Mouse (Mus musculus) adrenal gland, postnatal 14 days (tissue): ENCODE measurements at regions not wholly inside any gene's neighbourhood (a gene's known extent, or its start where the extent isn't known, plus 50 kb on each side); places are given as distances from the start of the nearest gene placed in this dataset.

Experiments
- DNase-seq: peaks from one replicate; pipeline ENCODE4 v3.0.0; 2021; ENCODE audit warnings: mixed read lengths

DNA sequence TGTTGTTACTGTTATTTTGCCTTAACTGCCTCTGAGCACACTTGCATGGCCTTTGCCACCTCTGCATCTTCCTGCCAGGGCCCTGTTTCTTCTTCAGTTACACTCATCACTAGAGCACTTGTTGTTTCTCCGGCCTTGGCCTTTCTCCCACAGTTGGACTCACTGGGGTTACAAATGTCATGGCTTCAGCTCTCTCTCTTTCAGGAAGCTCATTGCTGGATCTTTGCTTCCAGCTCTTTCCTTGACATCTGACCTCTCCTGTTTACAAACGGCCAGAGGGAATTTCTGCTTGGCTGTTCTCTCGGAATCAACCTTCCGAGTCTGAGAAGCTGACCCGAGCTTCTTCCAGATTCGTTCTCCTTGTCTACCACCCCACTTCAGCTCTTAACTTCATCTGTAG is 146.6 kb upstream of the Adamts3 start:
- peak; percentile 27 for DNase-seq

DNA sequence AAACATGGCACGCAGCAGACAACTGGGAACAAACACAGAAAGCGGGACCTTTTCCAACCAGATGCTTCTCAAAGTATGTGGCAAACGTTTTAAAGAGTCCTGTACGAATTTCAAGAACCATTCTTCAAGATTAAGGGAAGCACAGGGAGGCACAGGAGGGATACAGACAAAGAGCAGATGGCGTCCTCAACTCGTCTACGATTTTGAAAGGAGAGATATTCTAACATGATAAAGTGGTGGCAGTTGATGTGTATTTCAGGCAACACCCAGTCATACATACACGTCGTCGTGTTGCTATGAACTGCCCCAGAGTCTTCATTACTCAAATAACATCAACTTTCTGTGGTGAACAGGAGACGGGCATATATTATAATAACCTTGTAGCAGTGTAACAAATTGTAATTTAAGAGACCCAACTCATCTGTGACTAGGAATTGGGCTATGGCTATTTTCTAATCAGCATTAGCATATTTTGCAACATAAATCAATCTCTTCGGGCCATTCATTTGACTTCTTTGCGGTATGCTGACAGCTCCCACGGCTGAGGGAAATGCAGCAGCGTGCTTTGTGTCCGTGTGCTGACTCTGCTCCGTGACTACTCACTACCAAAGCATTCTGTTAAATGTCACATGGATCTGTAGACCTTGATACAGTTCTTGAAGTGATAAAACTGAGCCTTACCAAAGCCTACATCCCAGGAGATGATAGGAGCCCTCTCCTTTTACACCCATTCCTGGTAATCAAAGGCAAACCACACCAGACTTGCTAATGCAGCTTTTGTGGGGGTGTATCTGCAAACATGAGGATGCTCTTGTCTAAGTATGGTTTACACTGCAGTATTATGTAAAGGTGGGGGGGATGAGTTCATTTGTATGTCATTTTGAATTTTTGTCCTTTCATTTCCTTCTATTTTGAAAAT is 144.0 kb upstream of the Adamts3 start:
- DNase-seq, result no peak

DNA sequence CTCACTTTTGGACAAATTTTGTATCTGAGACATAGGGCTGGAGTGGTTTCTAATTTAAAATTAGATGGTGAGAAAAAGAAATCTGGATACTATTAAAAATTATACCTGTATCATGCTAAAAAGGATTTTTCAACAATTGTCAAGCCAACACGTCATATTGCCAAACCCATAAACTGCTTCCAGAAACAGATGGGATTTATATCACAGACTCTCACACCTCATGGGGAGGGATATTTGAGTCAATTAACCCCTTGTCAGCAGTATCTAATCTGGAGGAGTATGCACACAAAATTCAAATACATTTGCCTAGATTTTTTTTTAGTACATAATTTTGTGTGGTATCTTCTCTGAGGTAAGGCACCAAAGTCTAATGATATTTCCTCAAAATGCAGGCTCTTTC is 138.3 kb upstream of the Adamts3 start:
- DNase-seq, result no peak

DNA sequence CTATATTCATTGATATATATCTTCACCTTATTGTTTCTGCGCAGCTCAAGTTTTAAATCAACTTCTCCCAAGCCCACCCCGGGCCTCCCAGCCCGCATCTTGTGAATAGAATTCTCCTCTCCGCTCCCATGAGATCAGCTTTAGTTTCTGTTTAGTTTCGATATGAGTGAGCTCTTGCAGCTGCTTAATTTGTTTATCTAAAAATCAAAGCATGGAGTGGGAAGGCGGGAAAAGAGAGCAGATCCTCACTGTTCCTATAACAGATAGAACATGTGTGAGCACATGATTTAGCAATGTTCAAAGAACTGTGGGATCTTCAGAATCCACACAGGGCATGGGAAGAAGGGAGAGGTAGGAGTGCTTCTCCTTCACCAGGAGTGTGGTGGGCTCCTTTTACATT is 117.6 kb upstream of the Adamts3 start:
- DNase-seq, result no peak

DNA sequence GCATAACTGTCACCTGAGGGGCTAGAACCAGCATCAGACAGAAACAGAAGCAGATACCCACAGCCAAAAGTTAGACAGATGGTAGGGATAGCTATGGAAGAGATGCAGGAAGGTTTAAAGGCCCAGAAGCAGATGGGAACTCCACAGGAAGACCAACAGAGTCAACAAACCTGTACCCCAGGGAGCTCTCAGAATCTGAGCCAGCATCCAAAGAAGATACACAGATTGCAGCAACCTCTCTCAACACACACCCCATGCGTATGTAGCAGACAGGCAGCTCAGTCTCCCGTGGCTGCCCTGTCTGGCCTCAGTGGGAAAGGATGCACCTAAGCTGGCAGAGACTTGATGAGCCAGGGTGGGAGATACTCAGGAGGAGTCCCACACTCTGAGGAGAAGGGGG is 108.4 kb upstream of the Adamts3 start:
- no peak for DNase-seq

DNA sequence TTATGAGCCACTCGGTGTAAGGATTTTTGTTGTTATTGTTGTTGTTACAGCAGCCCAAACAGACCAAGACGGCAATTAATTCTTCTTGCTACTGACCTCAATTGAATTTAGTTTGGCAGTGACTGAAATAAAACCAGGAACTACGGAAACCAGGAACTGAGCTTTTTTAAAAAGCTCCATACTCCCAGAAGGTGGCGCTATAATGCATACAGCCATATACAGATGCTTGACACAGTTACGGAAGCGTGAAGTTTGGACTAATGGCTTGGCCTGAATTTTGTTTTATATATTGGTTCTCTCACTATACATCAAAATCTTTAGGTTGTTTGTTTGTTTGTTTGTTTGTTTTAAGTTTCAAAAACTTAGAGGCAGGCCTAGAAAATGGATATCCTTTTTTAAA is 98.5 kb upstream of the Adamts3 start:
- peak; percentile 8 for DNase-seq

DNA sequence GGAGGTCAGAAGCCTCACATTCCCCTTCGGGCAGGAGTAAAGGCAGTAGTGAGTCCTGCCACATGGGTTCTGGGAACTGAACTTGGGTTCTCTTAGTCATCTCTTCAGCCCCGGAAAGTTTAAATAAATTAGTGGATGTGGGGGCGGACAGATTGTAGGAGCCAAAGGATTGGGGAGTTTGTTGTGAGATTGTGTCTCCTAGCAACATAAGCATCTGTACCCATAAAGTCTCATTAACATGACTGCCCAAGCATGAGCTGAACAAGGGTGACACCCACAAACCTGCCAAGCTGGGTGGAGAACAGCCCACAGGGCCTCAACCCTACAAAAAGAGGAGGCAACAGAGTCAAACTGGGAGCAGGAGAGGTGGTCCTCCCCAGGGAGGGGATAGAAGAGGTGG is 97.1 kb upstream of the Adamts3 start:
- DNase-seq, result no peak

DNA sequence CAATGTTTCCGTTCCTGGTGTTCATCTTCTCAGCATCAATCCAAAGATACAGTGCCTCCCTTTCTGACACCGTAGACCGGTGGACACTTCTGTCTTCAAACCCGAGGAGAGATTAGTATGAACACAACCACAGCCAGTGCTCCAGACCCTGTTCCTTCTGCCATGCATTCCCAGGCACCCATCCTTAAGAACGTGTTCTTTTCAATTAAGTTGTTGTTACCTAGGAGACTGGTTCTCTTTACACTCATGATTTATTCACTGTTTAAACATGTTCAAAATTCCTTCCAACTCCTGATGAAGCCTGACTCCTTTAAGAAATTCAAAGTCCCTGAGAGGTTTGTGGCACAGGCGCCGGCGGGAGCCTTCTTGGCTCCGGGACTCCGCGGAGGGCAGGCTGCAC is 69.5 kb upstream of the Adamts3 start:
- no peak for DNase-seq

DNA sequence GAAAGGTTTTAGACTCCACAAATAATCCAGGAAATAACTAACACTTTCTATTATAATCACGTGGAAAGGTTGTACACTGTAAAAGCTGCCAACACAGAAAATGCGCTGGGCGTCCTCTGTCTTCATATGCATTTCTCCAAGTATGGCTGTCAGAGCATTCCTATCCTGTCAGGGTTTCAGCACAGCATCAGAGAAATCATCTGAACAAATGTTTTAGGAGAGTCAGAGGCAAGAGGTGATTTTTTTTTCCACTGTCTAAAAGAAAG is 62.5 kb upstream of the Adamts3 start:
- no peak for DNase-seq

DNA sequence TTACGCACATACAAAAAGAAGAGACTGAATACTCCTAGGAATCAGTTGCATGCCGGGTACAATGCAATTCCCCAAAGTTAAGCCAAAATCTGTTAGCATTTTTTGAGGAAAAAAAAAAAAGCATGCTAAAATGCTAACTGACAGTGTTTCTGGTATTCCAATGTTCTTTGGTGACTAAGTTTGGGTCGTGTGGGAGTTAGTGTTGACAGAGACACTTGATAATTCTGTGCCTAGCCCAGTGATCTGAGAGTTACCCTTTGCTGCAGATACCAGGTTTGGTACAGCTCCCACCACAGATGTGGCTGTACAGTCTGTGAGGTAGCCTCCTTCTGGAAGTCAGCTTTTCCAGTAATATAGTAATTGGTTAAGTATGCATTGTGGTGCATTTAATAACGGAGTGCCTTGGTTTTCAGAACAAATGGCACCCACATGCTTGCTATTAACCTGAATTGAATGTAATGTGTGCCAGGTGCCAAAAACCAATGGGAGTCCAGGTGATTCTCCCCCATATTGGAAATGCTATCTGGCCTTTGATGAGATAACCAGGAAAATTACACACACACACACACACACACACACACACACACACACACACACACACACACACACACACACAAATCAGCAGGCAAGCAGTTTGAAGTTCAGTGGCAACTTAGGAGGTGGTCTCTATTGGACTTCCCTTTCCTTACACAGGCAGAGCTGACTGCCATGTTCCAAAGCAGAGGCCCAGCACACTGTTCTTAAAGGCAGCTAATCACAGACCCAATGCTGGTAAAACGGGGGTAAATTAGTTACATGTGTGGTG is 61.9 kb upstream of the Adamts3 start:
- DNase-seq, result no peak

DNA sequence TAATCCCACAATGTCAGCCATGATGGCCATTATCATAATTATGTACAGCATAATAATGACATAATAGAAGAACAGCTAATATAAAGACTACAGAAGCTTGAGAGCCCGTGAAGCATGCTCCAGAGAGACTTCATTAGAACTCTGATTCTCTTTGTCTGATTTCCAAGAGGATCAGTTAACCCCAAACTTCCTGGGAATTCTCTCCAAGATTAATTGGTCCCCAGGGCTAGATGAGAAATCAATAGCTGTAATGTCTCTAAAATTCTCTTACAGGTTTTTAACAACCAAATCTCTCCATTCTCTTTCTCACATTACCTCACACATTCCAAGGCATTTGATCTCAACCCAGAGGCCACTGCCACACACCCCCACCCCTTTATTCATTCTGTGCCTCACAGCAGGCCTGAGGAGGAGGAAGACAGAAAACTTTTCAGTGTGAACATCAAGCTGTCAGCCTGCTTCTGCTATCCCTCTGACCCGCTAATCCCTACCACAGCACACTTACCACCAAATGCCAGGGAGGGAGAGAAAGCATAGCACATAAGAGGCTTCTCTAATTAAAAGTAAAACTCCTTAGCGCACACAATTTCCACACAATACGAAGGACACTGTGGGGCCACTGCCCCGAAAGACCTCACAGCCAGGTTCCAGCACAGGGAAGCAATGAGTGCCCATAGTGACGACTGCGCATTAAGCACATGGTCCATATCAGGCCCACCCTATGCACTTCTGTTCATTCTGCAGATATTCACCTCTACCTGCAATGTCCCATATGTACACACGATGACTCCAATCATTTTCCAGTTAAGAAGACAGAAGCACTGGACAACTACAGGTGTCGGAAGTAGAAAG is 60.4 kb upstream of the Adamts3 start:
- DNase-seq, result no peak

DNA sequence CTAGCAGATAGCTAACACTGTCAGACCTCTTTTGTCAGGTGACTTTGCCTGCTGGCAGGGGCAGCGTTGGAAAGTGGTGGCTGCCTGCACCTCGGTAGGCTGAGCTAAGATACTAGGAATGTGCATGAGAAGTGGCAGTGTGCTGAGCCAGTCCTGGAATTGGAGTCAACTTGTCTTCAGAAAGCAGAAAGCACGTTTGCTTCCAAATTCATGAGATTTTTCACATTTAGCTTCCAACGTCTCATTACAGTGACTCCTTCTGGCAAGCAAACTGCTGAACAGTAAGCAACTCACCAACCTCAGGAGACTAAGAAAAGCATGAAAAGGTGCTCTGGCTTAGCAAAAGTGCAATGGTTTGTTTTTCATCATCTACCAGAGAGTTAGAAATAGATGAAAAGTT is 59.1 kb upstream of the Adamts3 start:
- no peak for DNase-seq

DNA sequence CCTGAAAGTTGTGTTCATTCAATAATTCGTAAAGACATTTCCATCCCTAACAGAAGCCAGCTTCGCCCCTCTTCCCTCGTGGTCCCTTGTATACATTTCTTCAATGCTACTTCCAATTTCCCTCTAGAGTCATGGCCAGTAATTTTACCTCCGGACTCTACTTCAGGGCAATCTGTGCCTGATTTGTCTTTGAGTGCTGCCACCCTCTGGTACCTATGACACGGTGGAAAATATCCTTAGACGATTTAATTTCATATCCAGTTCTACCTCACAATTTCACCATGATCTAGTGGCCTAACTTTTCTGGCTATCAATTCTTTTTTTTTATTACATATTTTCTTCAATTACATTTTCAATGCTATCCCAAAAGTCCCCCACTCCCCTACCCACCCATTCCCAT is 49.9 kb upstream of the Adamts3 start:
- DNase-seq, result no peak
